Mouse (Mus musculus): ENCODE measurements around the gene Espn.

DNA sequence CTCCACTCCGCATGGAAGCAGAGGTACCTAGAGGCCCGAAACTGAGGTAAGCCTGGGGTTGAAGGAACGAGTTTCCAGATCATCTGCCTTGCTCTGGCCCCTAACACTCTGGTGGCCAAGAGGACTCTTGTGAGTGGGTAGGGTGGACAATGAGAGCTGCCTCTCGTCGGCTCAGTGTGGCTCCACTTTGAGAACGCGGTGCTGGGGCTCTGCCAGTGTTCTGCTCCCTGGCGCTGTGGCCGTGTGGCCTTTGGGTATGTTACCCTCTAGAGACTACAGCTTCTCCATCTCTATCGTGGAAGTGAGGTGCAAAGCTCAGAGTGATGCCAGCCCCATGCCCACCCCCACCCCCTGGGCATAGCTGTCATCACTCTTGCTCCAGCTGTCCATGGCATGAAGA is 79.5 kb downstream of the Espn start:
- TF ChIP-seq POLR2A (IDR thresholded peaks at IDR 0.05; ENCODE audit: control insufficient read depth in 1 of 2, insufficient read depth in 1 of 2, low read depth in 1 of 2, low read length in 2 of 2, poor library complexity in 1 of 2) (no peak), CTCF (IDR thresholded peaks at IDR 0.05 in 2 of 3, conservative IDR thresholded peaks at IDR 0.05 in 1 of 3; ENCODE audit: control insufficient read depth in 1 of 3, insufficient read depth in 1 of 3, low read depth in 2 of 3, low read length in 3 of 3, poor library complexity in 1 of 3, severe bottlenecking in 1 of 3) (no peak)

All from MEL (cell line).